Mouse (Mus musculus): ENCODE data around the gene Casz1. TPM values are rescaled to one million over a fixed set of nuclear protein-coding genes. Genes with fewer than 3 reads are reported as not detected.

Gene Casz1
- total RNA-seq, 2 experiments from 2014 or later: 3.5 to 4.7 TPM

DNA sequence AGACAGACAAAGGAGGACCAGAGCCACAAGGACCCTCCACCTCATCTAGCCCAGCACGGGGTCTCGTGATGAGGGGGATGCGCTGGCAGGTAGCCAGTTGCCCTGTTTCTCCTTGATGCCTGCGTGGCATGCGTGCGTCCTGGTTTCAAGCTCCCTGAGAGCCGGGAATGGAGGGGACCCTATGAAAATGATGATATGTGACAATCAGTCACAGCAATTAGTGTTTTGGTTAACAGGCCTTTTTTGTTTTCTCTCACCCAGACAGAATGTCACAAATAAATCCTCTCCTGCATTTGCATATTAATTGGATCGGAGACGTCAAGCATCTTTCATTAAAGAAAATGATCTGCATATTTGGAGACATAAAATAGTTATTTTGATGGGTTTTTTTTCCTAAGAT lies 71.9 kb downstream of the Casz1 start:
- no peak for ATAC-seq (replicated peaks; ENCODE audit: poor library complexity)

DNA sequence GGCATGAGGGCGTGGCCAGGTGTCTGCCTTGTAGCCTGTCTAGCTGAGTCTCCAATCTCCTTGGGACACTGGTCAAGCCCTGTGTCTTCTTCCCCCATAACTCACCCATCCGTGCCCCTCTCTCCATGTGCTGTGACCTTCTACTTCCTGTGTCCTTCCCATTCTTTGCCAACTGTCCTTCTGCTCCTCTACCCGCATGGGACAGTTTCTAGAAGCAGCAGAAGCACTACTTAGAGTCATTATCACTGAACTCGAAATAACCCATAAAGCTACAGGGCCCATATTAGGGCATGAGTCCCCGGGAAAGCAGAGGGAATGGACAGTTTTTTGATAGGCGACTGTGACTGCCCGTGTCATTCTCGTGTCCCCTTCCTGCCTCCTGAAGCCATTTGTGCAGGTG lies 72.6 kb downstream of the Casz1 start:
- no peak for ATAC-seq (replicated peaks; ENCODE audit: poor library complexity)

DNA sequence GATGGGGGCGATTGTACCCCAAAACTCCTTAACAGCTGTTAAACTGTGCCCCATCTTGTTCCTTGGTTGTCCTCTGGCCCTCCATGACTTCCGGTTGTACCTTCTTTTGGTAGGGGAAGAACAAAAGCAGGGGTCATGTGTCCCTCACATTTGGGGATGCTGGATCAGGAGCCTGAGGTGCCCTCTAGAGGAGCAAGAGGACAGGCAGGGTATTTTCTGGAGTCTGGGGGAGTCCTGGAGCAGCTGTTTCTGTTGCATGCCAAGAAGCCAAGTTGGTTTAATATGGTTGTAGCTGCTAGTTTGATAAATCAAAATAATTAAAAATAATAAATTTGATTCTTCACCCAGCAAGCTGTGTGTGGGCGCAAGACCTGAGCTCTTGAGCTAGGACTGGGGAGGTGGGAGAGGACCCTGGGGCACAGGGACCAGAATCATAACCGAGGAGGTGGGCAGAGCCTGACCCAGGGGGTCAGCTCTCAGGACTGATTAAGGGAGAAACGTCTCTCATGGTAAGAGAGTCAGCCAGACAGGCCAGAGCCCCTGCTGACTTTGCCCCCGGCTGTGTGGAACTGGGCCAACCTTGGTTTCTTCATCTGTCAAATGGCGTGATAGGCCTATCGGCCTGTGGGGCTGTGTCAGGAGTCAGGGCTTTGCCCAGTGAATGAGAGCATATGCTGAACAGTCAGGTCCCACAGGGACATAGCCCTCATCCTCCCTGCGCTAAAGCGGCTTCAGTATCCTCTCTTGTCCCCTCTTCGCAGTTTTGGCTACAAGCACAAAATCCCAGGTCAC lies 74.2 kb downstream of the Casz1 start:
- ATAC-seq (replicated peaks; ENCODE audit: poor library complexity): no peak

DNA sequence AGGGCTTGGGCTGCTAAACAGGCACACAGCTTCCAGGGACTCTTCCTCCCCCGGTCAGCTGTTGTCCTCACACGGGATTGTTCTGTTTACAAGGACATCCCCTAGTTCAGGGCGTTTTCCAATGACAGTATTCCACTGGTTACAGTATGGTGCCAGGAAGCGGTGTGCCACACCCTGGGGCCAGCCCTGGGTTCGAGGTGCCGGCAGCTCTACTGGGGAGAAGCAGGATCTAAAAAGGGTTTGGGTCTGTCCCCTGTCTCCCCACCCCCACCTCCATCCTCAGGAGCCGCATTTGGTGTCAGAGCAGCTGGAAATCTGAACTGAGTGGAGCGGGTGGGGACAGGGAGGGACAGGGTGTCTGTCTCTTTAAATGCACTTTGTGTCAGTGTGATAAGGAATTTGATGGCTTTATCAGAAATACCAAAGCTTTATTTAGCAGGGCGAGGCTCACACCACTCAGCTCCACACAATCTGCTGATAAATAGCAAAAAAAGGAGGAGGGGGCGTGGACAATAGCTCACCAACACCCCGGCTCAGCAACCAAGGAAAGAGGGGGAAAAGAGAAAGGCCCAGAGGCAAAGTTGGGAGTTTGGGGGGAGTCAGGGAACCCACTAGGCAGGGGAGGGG lies 74.9 kb downstream of the Casz1 start:
- ATAC-seq (replicated peaks; ENCODE audit: poor library complexity): peak; percentile 52

DNA sequence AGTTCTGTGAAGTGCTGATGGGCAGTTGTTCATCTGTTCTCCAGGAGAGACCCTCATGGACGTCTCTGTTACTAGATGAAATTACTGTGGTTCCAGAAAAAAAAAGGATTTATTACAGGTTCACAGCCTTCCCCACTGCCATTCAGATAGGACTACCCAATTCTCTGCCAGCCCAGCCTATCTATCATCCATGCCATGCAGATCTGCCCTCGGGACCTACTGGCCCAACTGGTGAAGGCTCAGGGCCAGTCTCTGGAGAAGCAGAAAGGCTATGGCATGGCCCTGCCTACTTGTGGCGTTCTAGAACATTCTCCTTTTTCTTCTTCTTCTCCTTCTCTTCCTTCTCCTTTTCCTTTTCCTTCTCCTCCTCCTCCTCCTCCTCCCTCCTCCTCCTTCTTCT lies 75.4 kb downstream of the Casz1 start:
- no peak; the same call in 1 of the 2 replicates for ATAC-seq (replicated peaks; ENCODE audit: poor library complexity)

DNA sequence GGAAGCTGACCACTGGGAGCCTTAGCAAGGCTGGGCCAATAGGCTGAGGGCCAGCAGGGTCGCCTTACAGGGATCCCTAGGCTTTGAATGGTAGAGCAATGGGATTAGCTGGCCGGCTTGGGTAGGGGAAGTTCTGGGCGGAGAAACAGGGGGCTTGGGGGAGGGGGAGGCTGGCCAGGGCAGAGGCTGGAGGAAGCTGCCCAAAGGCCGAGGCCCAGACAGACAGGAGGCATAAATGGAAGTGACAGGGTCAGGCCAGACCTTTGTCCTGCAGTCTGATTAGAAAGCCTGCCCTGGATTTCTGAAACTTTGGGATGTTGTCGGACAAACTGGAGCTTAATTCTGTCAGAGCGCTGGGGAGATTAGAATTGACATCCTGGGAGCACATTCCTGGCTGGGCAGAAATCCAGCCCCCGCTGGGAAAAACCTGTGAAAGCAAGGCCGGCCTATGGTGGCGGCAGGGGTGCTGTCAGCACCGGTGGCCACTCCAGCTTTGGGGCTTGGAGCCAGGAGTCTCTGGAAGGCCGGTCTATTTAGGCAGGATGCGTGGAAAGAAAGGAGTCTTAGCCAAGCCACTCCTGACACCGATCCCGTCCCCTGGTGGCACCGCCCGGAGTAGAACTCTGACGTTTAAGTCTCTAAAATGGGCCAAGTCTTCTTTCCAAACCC lies 76.9 kb downstream of the Casz1 start:
- no peak for ATAC-seq (replicated peaks; ENCODE audit: poor library complexity)

DNA sequence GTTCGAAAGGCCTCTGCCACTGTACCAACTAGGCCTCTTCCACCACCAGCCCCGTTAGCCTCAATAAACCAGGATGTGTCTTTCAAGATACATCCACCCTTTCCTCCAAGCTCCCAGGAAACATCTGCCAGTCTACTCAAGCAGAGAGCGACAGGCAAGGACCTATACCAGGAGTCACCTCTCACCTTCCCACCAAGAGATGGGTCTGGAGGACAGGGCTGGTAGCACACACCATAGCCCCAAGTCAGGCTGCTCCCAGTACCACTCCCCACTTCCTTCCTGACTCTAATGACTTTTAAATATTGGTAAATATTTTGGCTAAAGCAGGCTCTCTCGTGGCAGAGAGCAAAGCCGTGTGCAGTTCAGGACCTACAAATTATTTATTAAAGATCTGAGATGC lies 77.6 kb downstream of the Casz1 start:
- no peak for ATAC-seq (replicated peaks; ENCODE audit: poor library complexity)

DNA sequence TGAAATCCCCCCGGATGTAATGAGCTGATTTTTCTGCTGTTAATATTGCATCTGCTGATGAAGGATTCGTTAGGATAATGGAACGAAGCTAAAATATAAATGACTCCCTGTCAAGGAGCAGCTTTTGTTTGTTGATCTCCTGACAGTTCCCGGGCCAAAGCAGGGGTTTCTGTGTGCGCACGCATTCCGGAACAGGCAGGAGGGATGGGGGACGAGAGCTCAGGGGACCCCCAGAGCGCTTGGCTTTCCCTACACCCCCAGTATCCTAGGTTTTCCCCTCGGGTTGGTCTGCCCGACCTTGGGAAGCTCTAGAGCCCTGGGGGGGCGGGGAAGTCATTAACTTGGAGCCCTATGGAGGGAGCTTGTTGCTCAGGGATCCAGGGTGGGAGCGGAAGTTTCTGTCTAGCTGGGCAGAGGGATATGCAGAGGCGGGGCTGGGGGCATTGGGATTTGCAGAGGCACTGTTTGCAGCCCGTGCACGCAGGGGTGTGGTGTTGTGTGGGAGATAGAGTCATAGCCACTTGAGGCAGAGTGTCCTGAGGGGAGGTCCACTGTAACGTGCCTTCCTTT lies 78.2 kb downstream of the Casz1 start:
- ATAC-seq (replicated peaks; ENCODE audit: poor library complexity): no peak

DNA sequence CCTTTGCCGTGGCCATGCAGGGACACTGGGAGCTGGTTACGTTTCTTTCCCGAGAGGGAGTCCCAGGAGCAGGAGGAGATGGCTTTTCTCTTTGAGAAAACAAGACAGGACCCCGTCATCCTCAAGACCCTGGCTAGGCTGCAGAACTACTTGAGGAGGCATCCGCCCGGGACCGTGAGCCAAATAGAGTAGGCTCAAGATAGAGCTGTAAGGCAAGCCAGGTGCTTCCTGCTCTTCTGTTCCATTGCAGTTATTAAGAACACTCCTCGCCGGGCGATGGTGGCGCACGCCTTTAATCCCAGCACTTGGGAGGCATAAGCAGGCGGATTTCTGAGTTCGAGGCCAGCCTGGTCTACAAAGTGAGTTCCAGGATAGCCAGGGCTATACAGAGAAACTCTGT lies 80.4 kb downstream of the Casz1 start:
- no peak for ATAC-seq (replicated peaks; ENCODE audit: poor library complexity)

DNA sequence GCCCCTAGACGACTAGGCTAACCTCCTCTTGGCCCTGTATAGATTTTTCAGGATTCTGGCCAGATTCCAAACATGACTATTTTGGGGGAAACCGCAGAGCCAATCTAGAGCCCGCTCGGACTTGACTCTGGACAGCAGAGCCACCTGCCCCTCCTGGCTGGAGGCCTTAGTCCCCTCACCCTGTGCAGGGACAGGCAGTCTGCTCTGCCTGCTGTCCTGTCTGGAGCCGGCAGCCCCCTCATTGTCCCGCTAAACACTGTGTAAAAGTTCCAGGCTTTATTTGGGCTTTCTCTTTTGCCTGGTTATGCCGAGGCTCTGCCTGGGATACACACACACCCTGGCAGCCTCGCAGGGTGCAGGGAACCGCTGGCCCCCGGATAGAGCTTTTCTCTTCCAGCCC lies 81.2 kb downstream of the Casz1 start:
- ATAC-seq (replicated peaks; ENCODE audit: poor library complexity): no peak

DNA sequence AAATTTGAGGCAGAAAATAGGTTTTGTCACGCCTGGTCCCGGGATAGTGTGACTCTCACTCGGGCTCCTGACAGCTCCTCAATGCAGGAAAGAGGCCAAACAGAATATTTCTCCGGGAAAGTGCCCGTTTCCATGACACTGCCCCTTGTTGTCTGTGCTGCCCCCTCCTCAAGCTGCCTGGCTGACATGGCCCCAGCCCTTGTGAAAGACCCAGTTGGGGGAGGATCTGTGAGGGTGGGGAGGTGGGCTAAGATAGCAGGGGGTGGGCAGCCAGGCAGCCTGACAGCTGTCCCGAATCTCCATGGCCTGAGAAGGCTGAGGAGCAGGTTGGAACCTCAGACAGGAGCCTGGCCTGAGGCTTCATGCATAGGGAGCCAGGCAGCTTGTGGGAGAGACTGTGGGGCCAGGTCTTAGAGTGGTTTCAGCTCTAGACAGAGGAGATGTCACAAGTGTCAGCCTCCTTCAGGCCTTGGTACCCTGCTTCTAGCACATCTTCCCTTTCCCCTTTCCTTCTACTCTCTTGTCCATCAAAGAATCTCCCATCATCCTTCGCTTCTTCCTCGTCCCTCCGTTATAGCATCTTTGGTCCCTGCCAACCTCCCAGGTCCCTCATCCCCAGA lies 81.8 kb downstream of the Casz1 start:
- no peak for ATAC-seq (replicated peaks; ENCODE audit: poor library complexity)

DNA sequence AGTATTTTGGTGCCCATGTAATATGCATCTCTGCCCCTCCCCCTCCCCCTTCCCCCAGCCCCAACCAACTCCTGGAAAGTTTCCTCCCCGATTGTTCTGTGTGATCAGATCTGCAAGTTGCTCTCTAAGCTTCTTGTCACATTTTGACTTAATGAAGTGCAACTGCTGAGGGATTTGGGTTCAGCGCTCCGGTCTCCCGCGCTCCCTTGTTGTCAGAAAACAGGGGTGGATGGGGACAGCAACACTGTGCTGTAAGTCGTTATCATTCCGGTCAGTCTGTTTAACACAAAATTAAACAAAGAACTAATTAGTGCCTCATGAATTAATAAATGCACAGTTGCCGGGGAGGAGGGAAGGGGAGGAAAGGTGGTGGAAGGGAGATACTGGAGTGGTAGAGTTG lies 84.0 kb downstream of the Casz1 start:
- no peak for ATAC-seq (replicated peaks; ENCODE audit: poor library complexity)

DNA sequence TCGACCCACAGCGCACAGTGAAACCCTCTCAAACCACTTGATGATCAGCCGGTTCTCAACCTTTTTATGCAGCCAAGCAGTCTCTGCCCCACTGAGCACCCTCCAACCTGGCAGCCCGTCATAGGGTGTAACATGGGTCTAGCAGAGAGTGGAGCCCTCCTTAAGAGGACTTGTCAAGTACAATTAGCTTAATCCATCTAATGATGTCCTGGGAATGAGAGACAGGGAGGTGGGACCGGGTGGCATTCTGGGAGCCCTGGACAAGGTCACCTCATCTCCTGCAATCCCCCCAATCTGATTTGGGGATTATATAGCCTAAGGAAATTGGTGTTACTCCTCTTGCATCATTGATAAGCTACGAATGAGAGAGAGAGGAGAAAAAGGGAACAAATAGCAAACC lies 84.8 kb downstream of the Casz1 start:
- no peak for ATAC-seq (replicated peaks; ENCODE audit: poor library complexity)

DNA sequence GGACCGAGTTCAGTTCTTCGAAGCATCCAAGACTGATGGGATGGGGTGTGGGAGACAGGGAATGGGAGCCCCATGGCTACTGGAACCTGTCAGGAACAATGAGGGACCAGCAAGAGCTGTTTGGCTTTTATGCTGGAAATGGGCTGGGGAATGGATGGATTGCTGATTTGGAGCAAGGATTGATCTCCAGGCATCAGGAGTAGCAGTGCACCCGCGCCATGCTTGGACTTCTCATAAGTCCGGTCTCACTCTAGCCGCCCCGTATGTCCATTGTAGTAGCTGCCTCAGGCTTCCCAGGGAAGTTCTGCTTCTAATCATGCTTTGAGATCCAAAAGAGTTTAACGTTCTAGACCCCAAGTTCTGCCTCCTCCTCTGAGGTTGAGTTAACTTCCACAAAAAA lies 86.2 kb downstream of the Casz1 start:
- ATAC-seq (replicated peaks; ENCODE audit: poor library complexity): no peak

DNA sequence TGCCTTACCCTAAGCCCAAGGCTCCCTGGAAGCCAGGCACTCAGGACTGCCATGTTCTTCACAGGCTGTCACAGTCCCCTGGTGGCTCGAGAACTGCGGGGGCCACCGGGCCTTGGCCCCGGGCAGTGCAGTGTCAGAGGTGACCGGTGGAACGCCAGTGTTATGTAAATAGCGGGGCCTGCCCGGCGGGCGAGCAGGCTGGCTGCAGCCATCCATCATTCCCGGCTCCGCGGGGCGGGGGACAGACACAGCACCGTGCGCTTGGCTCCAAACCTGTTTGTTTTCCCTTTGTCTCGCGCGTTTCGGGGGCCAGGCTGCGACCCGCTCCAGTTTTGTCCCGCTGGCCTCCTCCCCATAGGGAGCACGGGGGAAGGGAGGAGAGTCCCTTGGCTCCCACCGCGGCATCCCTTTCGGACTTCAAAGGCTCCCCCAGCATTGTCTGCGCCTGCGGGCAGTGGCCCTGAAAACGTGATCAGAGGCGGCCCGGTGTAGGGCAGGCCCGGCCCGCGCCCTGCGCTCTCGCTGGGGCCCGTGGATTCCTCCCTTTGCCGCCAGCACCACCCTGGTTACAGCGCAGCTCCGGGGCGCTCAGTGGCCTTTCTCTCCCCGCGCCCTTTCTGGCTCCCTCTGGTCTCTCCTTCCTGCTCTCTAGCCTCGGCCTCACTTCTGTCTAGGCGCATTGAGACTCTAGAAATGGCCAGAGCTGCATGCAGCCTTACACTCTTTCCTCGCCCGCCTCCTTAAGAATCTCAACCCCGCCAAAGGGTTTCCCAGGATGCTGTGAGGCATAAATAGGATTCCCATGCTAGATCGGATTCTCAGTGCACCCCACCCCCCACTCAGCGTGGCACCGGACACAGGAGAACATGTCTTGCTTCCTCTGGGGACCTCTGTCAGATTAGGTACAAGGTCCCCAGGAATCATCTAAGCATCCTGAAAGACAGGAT lies 86.9 kb downstream of the Casz1 start:
- 0 out of 2 replicates have a peak, but pooled peaks have one; percentile 26 for ATAC-seq (replicated peaks; ENCODE audit: poor library complexity)

DNA sequence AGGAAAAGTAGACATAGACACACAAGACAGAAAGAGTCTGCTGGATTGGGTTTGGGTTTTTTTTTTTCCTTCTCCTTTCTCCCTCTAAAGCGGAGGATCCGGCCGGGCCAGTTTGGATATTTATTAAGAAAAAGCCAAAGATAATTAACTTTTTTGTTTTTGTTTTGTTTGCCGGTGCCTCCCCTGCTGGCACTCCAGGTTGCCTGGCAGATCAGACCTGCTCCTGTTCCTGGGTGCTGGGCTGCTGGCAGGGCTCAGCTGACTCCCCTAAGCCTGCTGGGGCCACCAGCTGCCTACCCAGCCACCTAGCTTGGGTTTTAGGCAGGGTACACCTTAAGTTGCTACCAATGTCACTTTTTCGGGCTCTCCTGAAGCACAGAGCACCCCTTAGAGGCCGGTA lies 91.9 kb downstream of the Casz1 start:
- no peak for ATAC-seq (replicated peaks; ENCODE audit: poor library complexity)

DNA sequence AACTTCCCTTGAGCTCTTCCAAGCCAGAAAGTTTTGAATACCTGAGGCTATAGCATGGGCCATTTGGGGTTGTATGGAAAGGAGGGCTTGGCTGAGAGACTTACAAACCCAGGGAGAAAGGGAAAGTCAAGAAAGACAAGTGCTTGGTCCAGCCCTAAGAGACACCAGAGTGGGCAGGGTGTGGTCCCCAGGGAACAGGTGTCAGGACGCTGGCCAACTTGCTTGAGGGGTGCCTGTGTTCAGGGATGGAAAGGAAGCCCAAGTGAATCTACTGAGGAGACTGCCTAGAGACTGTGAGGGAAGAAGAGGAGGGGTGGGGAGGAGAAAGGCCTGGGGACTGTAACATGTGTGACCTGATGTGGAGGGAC lies 95.7 kb downstream of the Casz1 start:
- no peak for ATAC-seq (replicated peaks; ENCODE audit: poor library complexity)

DNA sequence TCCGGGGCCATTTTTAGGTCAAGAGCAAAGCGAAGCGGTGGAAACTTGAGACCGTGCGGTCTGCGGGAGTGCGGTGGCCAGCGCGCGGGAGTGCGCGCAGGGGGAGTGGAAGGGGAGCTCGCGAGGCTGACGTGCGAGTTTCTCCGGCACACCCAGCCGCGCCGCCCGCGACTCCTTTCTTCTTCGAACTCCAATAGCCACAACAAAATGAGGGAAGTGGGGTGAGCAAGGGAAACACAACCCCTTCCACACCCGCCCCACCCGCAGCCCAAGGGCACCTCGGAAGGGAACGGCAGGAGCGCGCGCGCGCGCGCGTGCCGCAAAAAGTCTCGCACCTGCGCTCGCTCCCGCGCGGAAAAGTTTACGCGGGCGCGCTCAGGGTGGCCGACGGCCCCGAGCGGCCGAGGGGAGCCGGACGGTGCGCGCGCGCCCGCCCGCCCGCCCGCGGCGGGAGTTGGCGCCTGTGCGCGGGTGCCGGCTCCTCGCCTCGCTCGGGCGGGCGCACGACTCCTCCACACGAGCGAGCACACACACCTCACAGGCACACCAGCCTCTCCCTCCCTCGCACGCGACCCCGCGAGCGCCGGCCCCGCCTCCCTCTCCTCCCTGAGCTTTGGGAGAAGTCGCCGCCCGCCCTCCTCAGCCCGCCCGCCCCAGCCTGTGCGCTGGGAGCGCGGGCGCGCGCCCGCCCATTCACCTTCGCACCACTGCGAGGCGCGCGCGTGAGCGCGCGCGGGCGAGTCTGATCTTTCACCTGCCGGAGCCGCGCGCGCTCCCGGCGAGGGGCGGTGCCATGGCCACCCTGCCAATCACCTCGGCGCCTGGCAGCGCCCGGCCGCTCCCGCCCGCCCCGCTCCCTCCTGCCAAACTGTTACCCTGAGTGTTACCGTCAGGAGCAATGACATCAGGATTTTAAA lies 96.3 kb downstream of the Casz1 start:
- ATAC-seq (replicated peaks; ENCODE audit: poor library complexity): peak; percentile 69
